Mouse (Mus musculus): ENCODE measurements at regions not wholly inside any gene's neighbourhood (a gene's known extent, or its start where the extent isn't known, plus 50 kb on each side); places are given as distances from the start of the nearest gene placed in this dataset.

GRCm38 (mm10) chr10:44820379-44820778 is 246.6 kb upstream of the Prep start:
- no peak for DNase-seq

- no peak for DNase-seq
Observed at GRCm38 (mm10) chr10:44819361-44819760, 247.6 kb upstream of the Prep start.

- DNase-seq: no peak
Observed at GRCm38 (mm10) chr10:44818615-44819014, 248.4 kb upstream of the Prep start.

GRCm38 (mm10) chr10:44796205-44796604 is 267.9 kb upstream of the Prdm1 start:
- DNase-seq: no peak

- DNase-seq: no peak
Observed at GRCm38 (mm10) chr10:44785386-44785785, 257.1 kb upstream of the Prdm1 start.

DNA sequence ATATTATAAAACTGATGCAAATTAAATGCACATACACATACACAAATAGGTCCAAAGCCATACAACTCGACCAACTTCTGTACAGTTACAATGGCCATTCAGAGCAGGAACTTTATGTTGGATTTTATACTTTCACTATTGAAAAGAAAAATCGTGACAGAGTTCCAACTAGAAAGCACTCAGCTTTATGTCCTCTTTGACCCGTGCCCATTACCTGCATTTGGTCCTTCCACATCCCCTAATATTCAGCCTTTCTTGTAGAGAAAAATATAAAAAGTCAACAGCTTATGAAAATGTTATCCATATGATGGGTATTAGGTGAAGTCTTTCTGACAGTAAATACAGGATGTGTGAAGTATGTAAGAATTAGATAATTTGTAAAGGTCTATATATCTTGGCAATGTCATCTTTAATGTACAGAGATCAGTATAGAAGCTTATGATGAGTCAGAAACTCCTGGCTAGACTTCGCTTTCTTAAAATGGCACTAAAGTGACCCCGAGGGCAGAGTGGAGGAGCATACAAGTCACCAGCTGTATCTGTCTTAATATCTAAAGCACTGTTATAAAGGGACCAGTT is 252.2 kb upstream of the Prdm1 start:
- DNase-seq: no peak

DNA sequence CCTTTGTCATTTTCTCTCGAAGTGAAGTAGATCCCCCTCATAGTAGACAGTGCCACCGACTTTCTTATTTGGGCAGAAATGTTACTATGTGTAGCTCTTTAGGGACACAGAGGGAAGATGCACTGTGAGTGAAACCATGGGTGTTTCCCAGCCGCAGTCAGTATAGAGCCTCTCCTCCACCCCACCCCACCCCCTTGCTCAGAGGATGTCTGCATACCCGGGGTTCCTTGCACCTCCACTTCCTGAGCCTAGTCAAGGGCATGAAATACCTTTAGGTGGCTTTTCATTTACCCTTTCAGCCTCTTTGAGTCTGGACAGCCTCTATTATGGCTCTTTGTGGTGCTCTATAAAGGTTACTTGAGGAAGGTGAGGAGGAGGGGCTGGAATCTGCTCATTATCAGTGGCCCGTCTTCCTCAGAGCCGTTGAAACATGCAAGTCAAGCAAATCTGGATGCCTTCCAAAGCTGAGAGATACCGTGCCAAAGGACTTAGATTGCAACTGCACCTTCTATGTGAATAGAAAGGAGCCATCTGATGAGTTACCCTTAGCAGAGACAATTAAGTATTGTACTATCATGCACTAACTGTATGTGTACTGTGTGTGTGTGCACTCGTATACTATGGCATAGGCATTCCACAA is 251.4 kb upstream of the Prdm1 start:
- no peak for DNase-seq

GRCm38 (mm10) chr10:44777214-44777613 is 248.9 kb upstream of the Prdm1 start:
- DNase-seq: no peak

DNA sequence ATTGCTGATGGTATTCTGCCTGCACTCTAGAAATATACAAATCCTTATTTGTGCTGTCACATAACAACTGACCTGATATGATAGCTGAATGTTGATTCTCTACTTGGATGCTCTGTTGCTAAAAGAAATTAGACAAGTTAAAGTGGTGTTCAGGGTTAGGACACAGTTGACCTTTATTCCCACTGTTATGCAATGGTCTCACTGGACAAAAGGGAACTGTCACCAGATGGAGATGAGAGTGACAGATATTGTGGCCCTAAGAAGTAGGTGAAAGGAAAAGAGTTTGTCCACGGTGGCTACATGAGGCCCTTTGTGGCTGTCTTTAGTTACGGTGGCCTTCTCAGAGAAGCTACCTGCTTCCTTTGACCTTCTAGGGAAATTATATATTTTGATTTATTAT is 247.9 kb upstream of the Prdm1 start:
- no peak for DNase-seq

- DNase-seq: no peak
Observed at GRCm38 (mm10) chr10:44765527-44765926, 237.2 kb upstream of the Prdm1 start.

DNA sequence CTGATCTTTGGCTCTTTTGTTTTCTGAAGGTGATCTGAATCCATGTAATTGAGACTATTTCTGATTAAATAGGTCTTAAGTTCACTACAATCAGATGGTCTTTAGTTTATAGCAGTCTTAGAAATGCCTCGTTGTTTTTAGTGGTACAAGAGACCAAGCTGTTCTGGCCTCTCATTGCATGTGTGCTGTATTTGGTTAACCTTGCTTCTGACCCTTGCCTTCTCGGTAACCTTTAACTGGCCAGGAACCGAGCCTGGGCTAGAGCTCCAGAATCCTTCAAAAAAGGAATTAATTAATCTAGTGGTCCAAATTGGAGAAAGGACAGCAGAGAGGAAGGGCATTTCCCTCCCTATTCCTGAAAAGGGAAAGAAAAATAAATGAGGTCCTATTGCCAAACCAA is 234.8 kb upstream of the Prdm1 start:
- no peak for DNase-seq

- DNase-seq: no peak
Observed at GRCm38 (mm10) chr10:44762068-44762467, 233.8 kb upstream of the Prdm1 start.

- no peak for DNase-seq
Observed at GRCm38 (mm10) chr10:44761324-44761723, 233.0 kb upstream of the Prdm1 start.

- peak; percentile 4 for DNase-seq
Observed at GRCm38 (mm10) chr10:44755355-44755957, 227.2 kb upstream of the Prdm1 start.

GRCm38 (mm10) chr10:44754930-44755329 is 226.6 kb upstream of the Prdm1 start:
- no peak for DNase-seq

DNA sequence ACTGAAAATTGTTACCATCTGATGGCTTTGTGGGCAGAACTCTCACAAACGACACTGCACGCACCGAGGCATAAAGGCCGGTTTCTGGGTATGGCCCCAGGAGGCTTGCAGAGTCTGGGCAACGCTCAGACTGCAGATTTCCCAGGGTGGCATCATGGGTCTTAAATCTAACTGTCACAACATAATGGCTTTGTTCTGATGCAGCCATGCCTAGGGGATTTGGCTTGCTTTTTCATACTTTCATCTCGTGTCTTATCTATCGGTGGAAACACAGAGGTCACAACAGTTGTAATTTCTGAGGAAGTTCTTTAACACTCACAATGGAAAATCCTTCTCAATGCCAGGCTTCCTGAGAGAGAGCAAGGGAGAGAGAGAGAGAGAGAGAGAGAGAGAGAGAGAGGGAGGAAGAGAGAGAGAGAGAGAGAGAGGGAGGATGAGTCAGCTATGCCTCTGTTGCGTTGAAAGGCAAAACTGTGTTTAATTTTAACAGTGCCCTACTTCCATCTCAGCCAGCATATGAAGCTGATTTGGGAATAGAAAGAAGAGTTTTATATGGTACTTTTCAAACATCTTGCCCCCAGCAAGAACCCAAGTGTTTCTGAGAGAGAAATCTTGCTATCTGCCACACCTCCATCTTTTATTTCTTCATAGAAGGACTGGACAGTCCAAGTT is 224.6 kb upstream of the Prdm1 start:
- no peak for DNase-seq

- peak; percentile 65 for DNase-seq
Observed at GRCm38 (mm10) chr10:44751061-44751460, 222.8 kb upstream of the Prdm1 start.

GRCm38 (mm10) chr10:44749206-44749605 is 220.9 kb upstream of the Prdm1 start:
- DNase-seq: peak; percentile 38

DNA sequence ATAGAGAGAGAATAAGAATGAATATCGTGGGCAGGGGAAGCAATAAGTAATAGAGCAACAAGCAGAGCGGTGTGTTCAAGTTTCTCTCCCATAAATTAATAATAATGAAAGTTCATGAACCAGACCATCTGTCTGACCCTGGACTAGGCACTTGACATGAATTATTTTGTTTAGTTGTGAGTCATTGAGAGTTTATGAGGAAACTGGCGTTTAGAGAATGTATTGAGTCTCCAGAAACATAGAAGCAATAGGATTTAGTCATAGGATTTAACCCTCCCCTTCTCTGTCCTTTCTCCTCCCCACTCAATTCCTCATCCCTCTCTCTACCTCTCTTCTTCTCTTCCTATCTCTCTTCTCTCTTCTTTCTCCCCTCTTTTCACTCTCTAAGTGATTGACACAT is 219.1 kb upstream of the Prdm1 start:
- DNase-seq: no peak

DNA sequence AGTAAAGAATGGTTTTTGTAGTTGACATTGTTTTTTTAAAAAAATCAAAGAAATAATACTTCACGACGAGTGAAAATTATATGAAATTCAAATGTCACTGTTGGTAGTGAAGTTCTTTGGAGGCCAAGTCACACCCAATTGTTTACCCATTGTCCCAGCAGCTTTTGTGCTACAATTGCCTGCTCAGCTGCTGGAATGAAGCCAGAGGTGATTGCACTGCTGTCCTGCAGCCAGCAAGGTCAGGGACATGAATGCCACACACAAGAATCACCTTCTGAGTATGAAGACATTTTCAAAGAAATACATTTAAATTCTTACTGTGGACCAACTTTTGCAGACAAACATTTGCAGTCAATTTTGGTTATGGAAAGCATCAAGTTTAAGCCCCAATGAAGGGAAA is 215.9 kb upstream of the Prdm1 start:
- DNase-seq: peak; percentile 28

GRCm38 (mm10) chr10:44733641-44734040 is 205.3 kb upstream of the Prdm1 start:
- no peak for DNase-seq

- DNase-seq: no peak
Observed at GRCm38 (mm10) chr10:44730721-44731120, 202.4 kb upstream of the Prdm1 start.

GRCm38 (mm10) chr10:44728963-44729362 is 200.7 kb upstream of the Prdm1 start:
- DNase-seq: no peak

GRCm38 (mm10) chr10:44724575-44724974 is 196.3 kb upstream of the Prdm1 start:
- no peak for DNase-seq

Measured in kidney, adult 11 months (tissue).